Mouse (Mus musculus): ENCODE results near the gene Afap1l2.

GRCm38 (mm10) chr19:56897654-56898053, 110.4 kb downstream of the Afap1l2 start:
- no peak for TF ChIP-seq POLR2A (IDR thresholded peaks at IDR 0.05; ENCODE audit: low read depth, low read length)
- TF ChIP-seq CTCF (conservative IDR thresholded peaks at IDR 0.05; ENCODE audit: insufficient read depth, insufficient read length, low read depth, low read length), result no peak
